Mouse (Mus musculus) olfactory bulb, adult 2 months (tissue): ENCODE data around the gene Tnnt2. TPM values are rescaled to one million over a fixed set of nuclear protein-coding genes. Genes with fewer than 3 reads are reported as not detected.
A peak's percentile ranks its signal among the peaks of the same experiment; 100 is the strongest.

ENCODE experiments used
- H3K27ac ChIP-seq: fragments of 200-500 bp; 2 replicates; pipeline ENCODE4 v1.5.1; 2012; ENCODE audit warnings: low read depth, low read length; ENCODE audit not compliant: insufficient read depth
- H3K4me1 ChIP-seq: fragments of 200-500 bp; 2 replicates; pipeline ENCODE4 v1.6.1; 2012; ENCODE audit warnings: low read length; ENCODE audit not compliant: control insufficient read depth, insufficient read depth
- H3K4me3 ChIP-seq: fragments of 200-500 bp; 2 replicates; pipeline ENCODE4 v1.5.1; 2012; ENCODE audit warnings: mild to moderate bottlenecking, low read depth, low read length, moderate library complexity; ENCODE audit not compliant: insufficient read depth
- CTCF ChIP-seq: fragments of 200-500 bp; IDR thresholded peaks from 2 replicates; pipeline ENCODE4 v1.5.1; 2012; ENCODE audit warnings: low read depth, mild to moderate bottlenecking, low read length, moderate library complexity; ENCODE audit not compliant: insufficient read depth
- POLR2A ChIP-seq: fragments of 200-500 bp; IDR thresholded peaks from 2 replicates; pipeline ENCODE4 v1.6.1; 2012; ENCODE audit warnings: mild to moderate bottlenecking, low read depth, low read length, moderate library complexity; ENCODE audit not compliant: insufficient read depth
- WGBS: fragments of 180-500 bp; shearing (Covaris S2); methylation state at CpG from one replicate; pipeline ENCODE4 v1.1.7; 2018; 5-methylcytosine and 5-hydroxymethylcytosine counted together
- polyA plus RNA-seq: library from polyadenylated mRNA; stranded (reverse); fragments of >200 nt; gene quantifications from 2 replicates; pipeline ENCODE4 v1.2.4, GENCODE M21; 2012; ENCODE audit warnings: low replicate concordance; ENCODE audit not compliant: missing spikeins, insufficient read depth, insufficient read length

The Tnnt2 gene
- polyA plus RNA-seq, 1 experiment = not detected

DNA sequence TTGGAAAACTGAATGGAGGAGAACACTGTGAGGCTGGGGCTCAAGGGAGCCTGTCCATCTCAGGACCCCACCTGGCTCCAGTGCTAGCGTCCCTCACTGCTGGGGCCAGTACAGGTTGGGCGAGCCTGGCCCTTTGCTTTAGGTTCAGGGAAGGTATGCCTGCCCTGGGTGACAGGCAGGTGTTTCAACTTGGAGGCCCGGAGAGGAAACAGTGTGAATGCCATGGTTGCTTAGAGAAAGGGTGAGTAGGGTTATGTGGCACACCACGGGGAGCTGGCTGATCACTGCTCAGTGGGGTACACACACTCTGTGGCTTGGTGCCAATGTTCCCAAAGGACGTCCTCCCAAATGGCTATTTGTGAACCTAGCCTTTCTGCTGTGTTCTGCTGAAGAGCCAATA lies 21.6 kb upstream of the Tnnt2 start:
- peaks cover 19% of the 10 kb centered on the region for H3K4me1 ChIP-seq
- 77% methylated on average over 5 of the region's 5 CpGs for WGBS
- no peak for TF ChIP-seq CTCF
- no peak for TF ChIP-seq POLR2A
- H3K4me3 ChIP-seq = no peak overlapping the region
- no peak overlapping the region for H3K27ac ChIP-seq

DNA sequence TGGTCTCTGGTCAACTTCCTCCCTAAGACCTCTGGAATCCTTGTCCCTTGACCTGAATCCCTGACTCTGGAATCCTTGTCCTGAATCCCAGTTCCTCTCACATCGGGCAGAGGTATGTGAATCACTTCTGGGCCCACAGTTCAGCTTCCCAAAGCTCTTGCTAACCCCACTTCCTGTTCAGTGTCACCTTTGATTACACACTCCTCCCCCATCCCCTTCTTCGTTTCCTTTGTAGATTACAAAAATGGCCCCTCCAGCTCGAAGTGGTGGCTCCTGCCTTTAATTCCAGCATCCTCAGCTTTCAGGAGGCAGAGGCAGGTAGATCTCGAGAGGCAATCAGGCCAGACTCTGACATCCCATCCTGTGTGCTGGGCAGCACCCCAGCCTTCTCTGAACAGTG lies 18.6 kb upstream of the Tnnt2 start:
- Histone ChIP-seq H3K27ac (no peak overlapping the region), H3K4me3 (no peak overlapping the region), H3K4me1 (peaks cover 19% of the 10 kb centered on the region)
- no peak for TF ChIP-seq POLR2A
- TF ChIP-seq CTCF = no peak
- 77% methylated on average over 4 of the region's 4 CpGs for WGBS

DNA sequence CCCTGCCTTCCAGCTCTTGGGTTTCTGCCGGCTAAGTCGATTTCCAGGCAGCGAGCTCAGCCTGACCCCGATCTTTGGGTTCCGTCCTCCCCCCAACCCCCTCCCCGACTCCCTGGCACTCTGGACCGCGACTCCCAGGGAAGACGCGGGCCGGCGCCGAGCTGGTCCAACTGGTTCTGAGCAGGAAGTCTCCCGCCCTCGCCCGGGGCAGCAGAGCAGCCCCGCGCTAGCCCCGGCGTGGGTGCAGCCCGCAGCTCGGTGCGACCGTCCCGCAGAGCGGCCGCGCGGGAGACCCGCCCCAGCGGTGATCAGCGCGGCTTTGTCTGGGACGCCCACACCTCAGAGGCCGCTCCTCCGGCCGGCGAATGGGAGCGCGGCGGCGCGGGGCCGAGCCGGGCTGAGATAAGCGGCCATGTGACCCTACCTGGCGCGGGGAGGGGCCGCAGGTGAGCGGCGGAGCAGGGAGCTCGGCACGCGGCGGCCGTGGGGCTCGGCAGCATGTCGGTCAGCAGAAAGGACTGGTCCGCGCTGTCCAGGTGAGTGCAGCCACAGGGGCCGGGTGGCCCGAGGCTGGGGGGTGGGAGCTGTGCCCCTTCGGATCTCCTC lies 17.6 kb upstream of the Tnnt2 start, which contains the start of gene Lad1:
Gene Lad1, plus strand, starts transcription at position 118 of the 606 bp plus-strand sequence.
- 1% methylated on average over 63 of the region's 63 CpGs for WGBS
- TF ChIP-seq CTCF = no peak
- TF ChIP-seq POLR2A = no peak
- H3K4me3 ChIP-seq = peak within 1 kb of the TSS; percentile 31
- H3K27ac ChIP-seq = no peak within 1 kb of the TSS
- H3K4me1 ChIP-seq = peaks cover 18% of the 10 kb centered on the region

DNA sequence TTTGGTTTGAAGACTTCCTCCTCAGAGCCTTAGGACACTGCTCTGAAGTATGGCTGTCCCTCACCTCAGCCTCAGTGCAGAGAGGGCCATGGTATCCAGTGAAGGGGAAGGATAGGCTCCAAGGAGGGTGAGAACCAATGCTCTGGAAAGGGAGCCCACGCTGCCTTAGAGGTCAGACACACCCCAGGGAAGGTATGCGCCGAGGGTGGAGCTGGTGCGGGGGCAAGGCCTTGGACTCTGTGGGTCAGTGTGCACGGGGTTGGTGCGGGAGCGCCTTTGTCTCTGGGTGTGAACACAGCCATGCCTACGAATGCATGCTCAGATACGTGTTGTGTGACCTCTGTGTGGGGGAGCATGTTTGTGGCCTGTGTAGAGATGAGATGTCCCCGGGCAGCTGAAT lies 16.1 kb upstream of the Tnnt2 start:
- Histone ChIP-seq H3K4me3 (no peak overlapping the region), H3K27ac (no peak overlapping the region), H3K4me1 (peaks cover 12% of the 10 kb centered on the region)
- 92% methylated on average over 10 of the region's 10 CpGs for WGBS
- TF ChIP-seq POLR2A = no peak
- TF ChIP-seq CTCF = no peak

DNA sequence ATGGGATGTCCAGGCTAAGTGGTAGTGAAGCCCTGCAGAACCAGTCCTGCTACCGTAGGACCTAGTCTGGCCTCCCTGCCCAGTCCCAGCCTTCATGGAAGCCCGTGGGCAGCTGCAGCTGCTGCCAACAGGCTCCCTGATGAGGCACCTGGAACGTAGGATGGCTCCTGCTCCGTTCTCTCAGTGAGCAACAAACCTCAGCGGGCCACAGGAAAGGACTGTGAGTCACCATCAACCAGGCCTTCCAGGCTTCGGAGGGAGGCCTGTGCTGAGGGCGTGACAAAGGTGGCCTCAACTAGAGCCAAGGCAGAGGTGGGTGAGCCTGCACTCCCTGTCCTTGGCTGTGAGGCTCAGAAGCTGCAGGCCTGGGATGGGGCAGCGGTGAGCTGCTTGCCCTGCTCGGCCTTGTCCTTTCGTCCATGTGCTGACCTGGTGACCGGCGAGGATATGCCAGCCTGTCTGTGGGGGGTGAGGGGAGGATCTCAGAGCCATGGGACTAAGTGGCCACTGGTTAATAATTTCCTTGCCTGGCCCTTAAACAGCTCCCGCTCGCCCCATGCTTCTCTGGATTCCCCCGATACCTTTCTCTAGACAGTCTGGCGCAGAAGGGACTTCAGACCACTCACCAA lies 15.3 kb upstream of the Tnnt2 start:
- Histone ChIP-seq H3K4me3 (no peak overlapping the region), H3K4me1 (peaks cover 12% of the 10 kb centered on the region), H3K27ac (no peak overlapping the region)
- 88% methylated on average over 16 of the region's 16 CpGs for WGBS
- TF ChIP-seq CTCF (no peak), POLR2A (no peak)

DNA sequence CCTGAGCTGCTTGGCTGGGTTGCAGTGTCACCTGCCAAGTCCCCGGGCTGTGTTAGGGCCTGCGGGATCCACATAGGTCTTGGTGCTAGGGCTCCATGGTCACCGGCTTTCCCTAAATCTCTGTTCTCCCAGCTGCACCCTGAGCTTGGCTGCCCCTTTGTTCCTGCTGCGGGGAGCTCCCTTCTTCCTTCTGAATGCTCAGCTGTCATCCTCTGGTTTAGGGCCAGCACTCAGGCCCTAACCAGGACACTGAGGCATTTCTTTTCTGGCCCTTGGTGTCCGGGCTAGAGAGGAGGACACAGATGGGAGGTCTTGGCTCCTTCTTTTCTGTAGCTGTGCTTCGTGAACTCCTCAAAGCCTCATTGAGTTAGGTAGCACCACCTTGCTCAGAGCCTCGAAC lies 14.4 kb upstream of the Tnnt2 start:
- Histone ChIP-seq H3K4me3 (no peak overlapping the region), H3K4me1 (peaks cover 12% of the 10 kb centered on the region), H3K27ac (no peak overlapping the region)
- TF ChIP-seq POLR2A (no peak), CTCF (no peak)
- WGBS = 83% methylated on average over 7 of the region's 7 CpGs

DNA sequence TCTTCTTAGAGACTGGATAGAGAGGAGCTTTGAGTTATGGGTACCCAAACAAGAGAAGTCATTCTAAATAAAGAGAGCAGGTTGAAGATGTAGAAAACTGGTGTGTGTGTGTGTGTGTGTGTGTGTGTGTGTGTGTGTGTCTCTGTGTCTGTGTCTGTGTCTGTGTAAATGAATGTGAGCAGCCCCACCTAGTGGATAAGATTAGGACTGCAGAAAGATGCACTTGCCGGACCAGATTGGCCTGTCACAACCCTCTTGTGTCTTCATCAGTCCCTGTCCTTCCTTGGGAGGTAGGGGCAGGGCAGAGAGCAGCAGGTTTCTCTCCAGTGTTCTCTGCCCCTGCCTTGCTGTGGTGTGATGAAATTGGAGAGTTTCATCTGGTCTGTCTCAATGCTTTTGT lies 7.2 kb upstream of the Tnnt2 start:
- H3K4me3 ChIP-seq = no peak overlapping the region
- WGBS = 41% methylated on average over 1 of the region's 1 CpGs
- H3K27ac ChIP-seq = no peak overlapping the region
- TF ChIP-seq CTCF (no peak), POLR2A (no peak)
- H3K4me1 ChIP-seq = peaks cover 8% of the 10 kb centered on the region

DNA sequence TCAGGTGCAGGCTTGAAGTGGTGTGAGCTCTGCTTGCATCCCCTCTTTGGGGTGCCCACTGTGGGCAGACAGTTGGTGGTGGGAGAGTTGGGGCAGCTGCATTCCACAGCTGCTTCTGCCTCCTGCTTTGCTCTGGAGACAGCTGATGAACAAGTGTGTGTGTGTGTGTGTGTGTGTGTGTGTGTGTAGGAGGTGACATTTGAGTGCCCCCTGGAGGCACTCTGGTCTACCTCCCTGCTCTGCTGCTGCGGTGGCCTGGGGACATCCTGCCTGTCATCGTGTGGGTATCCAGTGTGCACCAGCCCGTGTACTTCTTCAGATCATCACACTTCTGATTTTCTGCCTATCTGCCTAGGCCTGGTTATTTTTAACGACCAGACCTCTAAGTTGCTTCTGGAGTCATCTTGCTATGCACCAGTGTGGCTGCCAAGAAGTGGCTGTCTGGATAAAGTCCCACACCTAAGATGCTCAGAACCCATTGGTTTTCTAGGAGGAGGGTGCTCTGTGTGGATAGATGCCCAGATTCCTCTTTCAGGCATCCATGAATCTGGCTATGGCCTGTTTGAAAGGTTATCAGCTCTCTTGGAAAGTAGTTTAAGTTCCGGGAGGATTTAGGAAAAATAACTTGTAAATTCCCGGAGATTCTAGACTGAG lies 1.8 kb upstream of the Tnnt2 start:
- WGBS = 75% methylated on average over 6 of the region's 6 CpGs
- Histone ChIP-seq H3K4me3 (no peak overlapping the region), H3K27ac (no peak overlapping the region), H3K4me1 (0 out of 2 replicates have a peak, but pooled peaks cover 7% of the 10 kb centered on the region)
- no peak for TF ChIP-seq POLR2A
- TF ChIP-seq CTCF = no peak

DNA sequence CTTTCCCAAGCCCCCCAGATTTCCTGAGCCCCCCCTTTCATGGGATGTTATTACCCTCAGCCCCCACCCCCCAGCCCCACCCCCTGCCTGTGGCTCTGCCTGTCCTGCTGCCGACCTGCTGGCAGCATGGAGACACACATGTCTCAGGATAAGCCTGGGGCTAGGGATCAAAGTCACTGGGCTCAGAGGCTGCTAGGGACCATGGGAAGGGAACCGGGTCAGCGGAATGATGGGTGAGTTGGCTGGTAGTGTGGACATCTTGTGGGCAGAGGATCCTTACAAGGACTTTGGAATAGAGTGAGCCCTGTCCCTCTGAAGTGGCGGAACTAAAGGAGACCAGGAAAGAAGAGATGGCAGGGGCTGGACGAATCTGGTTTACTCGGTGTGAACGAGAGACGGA lies 1.2 kb upstream of the Tnnt2 start:
- no peak for TF ChIP-seq CTCF
- TF ChIP-seq POLR2A = no peak
- H3K4me3 ChIP-seq = no peak overlapping the region
- H3K4me1 ChIP-seq = 0 out of 2 replicates have a peak, but pooled peaks cover 7% of the 10 kb centered on the region
- H3K27ac ChIP-seq = no peak overlapping the region
- 90% methylated on average over 8 of the region's 8 CpGs for WGBS
